Mouse (Mus musculus) heart, adult 8-10 months (tissue): ENCODE data around the gene Pcdh19. TPM values are rescaled to one million over a fixed set of nuclear protein-coding genes. Genes with fewer than 3 reads are reported as not detected.

Experiments
- DNase-seq: peaks from one replicate; pipeline ENCODE4 v3.0.0; 2022; ENCODE audit warnings: low spot score
- total RNA-seq, 4 experiments: library from RNA; stranded (reverse); gene quantifications; 2 replicates each; pipeline ENCODE4 v1.2.4; 2022

The Pcdh19 gene
- total RNA-seq, 4 experiments from 2014 or later = 8.4 to 13.0 (median 10.4) TPM

DNA sequence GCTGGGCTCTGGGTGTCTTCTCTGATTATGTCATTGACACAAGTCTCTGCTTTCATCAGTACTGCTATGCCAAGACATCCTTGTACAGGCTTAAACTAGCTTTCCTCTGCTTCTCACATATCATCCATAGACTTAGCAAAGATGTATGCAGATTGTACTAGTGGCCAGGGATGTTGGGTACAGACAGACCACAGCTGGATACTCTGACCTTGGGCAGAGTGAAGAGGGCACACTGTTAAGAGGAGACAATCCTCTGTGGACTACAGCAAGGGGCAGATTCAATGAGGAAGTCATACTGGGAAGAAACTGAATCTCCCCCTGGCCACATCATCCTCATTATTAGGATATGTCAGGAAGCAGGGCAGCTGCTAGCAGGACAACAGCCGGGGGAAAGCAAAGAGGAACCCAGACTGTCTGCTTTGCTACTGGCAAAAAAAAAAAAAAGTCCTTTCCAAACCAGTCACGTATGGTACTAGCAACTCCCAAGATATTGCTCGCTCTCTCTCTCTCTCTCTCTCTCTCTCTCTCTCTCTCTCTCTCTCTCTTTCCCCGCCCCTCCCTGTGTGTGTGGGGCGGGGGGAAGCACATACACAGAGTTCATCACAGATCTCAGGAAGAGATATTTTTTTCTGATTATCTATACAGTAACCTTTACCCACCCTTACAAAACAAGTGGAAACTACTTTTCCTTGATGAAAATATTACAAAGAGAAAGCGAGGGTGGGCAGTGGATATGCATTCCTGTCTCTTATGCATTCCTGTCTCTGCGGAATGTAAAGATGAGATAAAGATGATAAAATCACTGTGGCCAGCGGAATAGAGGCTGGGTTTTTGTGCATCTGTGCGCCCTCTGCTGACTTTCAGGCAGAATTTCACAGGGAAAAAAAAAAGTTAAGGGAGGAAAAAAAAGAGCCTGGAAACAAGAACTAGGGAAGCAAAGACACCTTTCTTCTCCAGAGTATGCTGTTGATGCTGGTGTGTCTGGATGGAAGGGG, 31.2 kb downstream of the Pcdh19 start:
- no peak for DNase-seq

GRCm38 (mm10) chrX:133655876-133656538, 32.8 kb downstream of the Pcdh19 start:
- DNase-seq = no peak

GRCm38 (mm10) chrX:133655196-133655595, 33.6 kb downstream of the Pcdh19 start:
- no peak for DNase-seq

- DNase-seq = no peak
Observed at GRCm38 (mm10) chrX:133653071-133653470, 35.7 kb downstream of the Pcdh19 start.

DNA sequence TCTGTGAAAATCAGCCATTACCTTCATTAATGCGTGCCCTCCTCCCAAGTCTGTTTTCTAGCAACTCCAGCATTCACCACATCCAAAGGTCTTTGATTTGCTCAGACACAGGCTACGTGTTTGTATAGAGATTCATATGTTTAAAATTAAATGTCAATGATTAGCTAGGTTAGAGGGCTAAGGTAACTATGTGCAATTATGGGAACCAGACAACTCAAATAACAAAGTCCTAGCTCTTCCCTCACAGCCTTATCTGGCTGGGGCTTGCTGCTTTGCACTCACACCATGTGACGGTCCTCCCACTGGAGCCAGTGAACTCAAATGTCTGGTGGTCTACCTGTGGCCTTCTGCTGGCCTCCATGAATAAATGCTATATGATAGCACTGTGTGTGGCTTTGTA, 38.4 kb downstream of the Pcdh19 start:
- DNase-seq = no peak

GRCm38 (mm10) chrX:133647809-133648208, 41.0 kb downstream of the Pcdh19 start:
- no peak for DNase-seq

GRCm38 (mm10) chrX:133639445-133639844, 49.3 kb downstream of the Pcdh19 start:
- DNase-seq = no peak

GRCm38 (mm10) chrX:133629538-133629937, 59.2 kb downstream of the Pcdh19 start:
- DNase-seq = peak; percentile 49

- DNase-seq = no peak
Observed at GRCm38 (mm10) chrX:133618222-133618621, 70.6 kb downstream of the Pcdh19 start.

GRCm38 (mm10) chrX:133605828-133606227, 83.0 kb downstream of the Pcdh19 start:
- DNase-seq = no peak

GRCm38 (mm10) chrX:133604272-133604671, 84.5 kb downstream of the Pcdh19 start:
- DNase-seq = peak; percentile 40

GRCm38 (mm10) chrX:133602068-133602467, 86.7 kb downstream of the Pcdh19 start:
- DNase-seq = no peak

DNA sequence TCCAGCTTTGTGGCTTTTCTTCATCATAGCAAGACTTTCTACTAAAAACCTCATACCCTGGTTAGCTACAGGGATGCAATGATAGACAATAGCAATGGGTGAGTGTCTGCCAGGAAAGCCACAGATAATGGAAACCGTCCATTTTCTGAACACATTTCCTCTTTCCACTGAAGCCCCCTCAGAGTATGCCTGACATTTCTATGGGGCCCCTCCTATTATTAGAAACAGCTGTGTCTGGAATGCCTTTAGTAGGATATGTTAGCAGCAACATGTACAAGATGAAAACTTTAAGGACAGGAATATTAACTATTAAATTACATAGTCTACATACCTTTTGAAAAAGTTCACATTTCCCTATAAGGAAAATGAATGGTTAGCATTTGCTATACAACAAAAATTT, 87.1 kb downstream of the Pcdh19 start:
- DNase-seq = no peak

DNA sequence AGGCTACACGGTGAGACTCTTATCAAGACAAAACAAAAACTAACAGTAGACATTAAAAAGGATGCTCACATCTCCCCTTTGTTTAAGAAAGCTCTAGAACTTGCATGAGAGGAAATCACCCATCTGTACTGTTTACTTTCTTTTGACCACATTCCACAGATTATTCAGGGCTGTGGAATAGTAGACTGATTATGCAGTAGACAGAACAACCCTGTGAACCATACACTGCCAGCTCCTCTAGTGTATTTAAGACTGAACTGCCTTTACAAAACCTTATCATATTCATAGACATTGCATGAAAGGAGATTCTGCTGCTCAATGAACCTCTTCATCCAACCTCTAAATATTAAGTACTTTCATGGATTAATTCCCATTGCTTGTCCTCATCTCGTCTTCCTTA, 87.6 kb downstream of the Pcdh19 start:
- DNase-seq = no peak

DNA sequence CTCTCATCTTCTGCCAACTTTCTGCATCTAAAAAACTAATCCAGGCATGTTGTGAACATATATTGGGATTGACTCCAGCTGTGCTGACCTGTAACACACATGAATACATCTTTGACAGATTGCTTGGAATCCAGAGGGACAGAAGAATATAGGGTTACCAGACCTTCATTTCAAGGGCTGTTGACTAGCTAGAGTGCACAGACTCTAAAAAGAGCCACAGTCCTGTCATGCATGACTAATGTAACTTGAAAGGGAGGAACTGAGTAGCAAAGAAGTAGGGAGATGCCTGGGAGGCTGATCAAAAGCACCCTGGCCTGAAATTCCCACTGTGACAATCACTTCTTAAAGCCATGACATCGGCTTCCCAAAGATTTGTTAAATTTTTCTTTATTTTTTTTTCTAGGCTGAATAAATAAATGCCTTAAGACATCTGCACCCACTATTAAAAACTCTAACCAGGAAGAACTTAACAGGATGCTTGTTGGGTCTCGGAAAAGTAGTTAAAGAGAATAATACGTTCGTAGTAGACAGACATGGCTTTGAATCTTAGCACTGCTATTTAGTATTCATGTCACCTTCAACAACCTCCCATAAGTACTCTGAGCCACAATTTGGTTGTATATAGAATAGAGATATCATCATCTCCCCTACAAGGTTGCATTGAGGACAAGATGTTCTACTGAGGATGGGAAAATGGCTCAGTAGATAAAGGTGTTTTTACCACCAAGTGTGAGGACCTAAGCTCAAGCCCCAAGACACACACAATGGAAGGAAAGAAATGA, 113.0 kb downstream of the Pcdh19 start:
- no peak for DNase-seq

DNA sequence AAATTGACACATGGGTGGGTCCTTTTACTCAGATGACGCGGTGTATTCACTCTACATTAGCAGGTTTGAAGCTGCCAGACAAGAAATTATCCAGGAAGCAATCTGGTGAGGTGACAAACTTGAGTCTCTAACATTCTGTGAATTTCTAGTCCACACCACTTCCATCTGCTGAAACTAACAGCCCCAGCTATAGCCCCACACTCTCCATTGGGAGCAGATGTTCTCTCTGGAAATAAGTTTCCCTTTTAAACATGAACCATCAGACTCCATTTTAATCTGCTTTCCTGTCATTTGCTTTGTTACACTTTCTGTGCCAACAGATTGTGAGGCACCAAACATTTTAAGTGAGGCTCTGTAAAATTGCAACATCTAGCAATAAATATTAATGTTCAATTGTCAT, 123.4 kb downstream of the Pcdh19 start:
- DNase-seq = no peak

Other genes starting within 250 kb of the Pcdh19 start
- under 1 TPM in 1 of 4 experiments, not detected in 3; 0.38 TPM for gene Tnmd, start 162.0 kb upstream of the Pcdh19 start, total RNA-seq
- 1 to 10 TPM; 5.5 to 7.5 (median 6.9) TPM for gene Tspan6, start 209.4 kb upstream of the Pcdh19 start, total RNA-seq
- gene Srpx2, start 219.4 kb upstream of the Pcdh19 start, total RNA-seq = 1 to 10 TPM; 2.2 to 5.2 (median 3.0) TPM